Mouse (Mus musculus) fat pad, adult 2 months (tissue): ENCODE results near the gene Hist1h4a.
"Not testable (repeated sequence)": the region's sequence is repeated elsewhere in the genome, so short reads cannot be mapped to it uniquely, and the experiment has no call there.

ENCODE experiments used
- DNase-seq: peaks from one replicate; pipeline ENCODE4 v3.0.0-alpha.2; 2011; ENCODE audit warnings: low read depth, low spot score; ENCODE audit errors: extremely low read depth

The Hist1h4a gene

DNA sequence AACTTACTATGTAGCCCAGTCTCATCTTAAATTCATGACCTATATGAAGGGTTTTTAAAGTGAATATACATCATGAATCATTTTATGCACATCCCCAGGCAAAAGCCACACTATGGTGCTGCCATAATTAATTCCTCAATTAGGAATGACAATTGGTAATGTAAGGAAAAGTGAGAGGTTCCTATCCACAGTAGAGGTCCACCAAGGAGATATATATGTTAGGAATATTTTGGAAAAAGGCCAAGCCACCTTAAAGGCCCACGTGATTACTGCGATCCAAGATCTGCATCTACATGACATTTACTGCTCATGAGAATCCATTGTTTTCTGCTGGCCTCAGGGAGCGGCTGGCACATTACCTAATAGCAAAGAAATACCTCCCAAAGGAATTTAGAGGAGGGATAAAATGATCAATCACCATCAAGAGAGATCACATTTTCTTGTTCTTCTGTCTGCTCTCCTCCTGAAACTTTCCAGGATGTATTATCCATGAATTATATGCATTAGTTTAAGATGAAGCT lies 1.7 kb downstream of the Hist1h4a start:
- no peak for DNase-seq

DNA sequence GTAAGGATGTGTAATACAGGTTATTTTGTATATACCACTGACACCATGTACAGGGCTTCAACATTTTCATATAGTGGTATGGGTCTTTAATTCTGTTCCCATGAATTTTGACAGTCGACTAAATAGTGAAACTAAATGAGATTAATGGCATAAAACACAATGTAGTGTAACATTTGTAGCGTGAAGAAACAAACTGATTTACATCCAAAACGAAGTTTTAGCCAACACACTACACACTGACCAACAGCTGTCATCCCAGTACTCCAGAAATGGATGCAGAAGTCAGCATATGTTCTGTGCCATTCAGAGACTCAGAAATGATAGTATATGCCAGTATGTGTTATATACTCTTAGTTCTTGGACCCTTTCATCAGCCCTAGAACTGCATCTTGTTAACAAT lies 3.1 kb downstream of the Hist1h4a start:
- DNase-seq = no peak

DNA sequence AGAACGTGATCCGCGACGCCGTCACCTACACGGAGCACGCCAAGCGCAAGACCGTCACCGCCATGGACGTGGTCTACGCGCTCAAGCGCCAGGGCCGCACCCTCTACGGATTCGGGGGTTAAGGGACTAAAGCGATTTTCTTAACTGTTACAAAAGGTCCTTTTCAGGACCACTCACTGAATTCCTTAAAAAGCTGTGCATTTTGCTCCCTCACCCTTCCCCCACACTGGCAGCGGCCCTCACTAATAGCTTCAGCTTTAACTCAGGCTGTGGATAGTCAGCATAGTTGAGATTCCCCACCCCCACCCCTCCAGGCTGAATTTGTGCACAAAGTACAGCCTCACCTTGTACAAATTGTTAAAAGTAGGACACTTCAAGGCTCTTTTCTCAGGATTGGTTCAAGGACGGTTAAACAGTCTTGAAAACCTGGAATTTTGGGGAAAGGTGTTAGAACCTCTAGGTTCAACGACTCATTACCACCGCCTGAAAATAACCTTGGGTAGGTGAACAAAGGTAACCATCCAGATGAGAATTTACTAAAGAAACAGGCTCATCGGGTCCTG lies 3.7 kb downstream of the Hist1h4a start:
- no peak for DNase-seq

DNA sequence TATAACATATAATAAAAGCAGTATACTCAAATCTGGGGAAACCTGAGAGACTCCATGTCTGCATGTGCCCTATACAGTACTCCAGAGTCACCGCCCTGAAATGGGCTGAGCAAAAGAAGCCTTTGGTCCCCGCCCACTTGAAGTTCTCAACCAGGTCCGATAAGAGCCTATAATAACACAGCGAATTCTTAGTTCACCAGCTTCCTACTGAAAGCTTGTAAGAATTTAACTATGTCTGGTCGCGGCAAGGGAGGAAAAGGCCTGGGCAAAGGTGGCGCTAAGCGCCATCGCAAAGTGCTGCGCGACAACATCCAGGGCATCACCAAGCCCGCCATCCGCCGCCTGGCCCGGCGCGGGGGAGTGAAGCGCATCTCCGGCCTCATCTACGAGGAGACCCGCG lies 4.2 kb downstream of the Hist1h4a start, which contains the start of gene Hist1h4b:
Gene Hist1h4b, plus strand, starts transcription at position 224 of the 400 bp plus-strand sequence.
- DNase-seq = peak; percentile 74

DNA sequence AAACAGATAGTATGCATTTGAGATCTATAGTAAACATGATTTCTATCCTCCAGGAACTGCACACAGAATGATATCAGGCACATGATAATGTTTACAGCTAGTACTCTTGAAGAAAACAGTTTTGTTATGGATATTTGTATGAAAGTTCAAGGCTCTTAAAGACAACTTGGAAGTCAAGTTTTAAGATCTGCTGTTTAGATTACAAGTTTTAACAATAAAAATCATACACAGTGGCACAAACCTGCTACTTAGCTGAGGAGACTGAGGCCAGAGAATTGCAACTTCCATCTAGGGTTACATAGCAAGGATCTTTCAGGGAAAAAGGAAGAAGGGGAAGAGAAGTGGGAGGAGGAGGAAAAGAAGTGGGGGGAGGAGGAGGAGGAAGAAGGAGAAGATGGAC lies 6.0 kb downstream of the Hist1h4a start:
- DNase-seq = no peak

DNA sequence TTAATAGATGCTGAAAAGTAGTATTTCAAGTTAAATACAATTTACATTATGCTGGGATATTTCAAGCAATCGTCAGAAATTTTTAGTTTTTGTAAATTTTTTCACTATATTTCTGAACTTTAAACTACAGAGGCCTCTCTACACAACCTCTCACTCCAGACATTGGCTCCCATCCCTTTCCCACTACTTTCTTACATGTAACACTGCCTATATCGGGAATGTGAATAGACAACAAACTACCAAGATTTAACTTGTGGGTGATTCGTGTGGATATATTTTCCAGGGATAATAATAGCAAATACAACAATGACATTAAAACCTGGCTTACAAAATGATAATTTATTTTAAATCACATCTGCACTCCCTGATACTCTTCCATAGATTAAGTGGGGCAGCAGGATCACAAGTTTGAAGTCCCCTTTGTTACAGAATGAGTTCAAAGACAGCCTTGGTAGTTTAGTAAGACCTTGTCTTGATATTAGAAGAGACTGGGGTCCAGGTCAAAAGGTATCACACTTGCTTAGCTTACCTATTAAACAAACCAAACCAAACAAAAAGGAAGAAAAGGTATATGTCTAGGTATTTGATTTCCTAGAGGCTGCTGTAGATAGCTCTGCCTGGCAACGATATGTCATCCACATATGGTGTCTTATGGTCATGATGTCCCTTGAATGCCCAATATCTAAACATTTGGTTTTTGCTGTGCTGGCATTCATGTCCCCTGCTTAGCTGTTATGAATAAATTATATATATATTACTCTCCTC lies 7.5 kb downstream of the Hist1h4a start:
- DNase-seq = no peak

DNA sequence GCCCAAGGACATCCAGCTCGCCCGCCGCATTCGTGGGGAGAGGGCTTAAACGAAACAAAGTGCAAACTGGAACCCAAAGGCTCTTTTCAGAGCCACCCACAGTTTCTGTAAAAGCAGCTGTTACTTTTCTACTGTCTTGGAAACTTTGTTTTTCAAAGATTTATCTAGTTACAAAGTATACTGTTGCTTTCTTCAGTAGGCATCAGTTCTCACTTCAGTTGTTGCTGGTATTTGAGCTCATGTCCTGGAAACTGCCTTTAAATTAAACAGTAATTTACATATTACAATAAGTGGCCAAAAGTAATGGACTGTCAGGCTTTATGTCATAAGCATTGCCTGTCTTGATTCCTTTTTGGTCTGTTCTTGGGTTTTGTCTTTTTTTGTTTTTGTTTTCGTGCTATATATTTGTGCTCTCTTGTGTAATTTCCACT lies 8.3 kb downstream of the Hist1h4a start:
- DNase-seq = no peak

DNA sequence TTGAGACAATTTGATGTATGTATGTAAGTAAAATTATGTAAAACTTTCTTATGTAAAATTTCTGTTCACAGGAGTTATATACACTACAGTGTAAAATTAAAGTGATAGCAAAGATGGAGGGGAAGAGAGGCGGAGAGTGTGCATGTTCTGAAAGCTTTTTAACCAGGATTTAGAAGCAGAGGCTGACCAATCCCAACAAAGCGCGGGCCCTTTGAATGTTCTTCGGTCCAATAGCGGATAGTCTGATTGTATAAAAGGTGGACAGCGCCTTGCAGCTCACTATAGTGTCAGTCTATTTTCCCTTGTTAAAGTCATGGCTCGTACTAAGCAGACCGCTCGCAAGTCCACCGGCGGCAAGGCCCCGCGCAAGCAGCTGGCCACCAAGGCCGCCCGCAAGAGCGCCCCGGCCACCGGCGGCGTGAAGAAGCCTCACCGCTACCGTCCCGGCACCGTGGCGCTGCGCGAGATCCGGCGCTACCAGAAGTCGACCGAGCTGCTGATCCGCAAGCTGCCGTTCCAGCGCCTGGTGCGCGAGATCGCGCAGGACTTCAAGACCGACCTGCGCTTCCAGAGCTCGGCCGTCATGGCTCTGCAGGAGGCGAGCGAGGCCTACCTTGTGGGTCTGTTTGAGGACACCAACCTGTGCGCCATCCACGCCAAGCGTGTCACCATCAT lies 8.8 kb downstream of the Hist1h4a start, which contains the start of gene Hist1h3b:
Gene Hist1h3b, plus strand, starts transcription at position 201 of the 675 bp plus-strand sequence.
- DNase-seq = not testable (repeated sequence)

DNA sequence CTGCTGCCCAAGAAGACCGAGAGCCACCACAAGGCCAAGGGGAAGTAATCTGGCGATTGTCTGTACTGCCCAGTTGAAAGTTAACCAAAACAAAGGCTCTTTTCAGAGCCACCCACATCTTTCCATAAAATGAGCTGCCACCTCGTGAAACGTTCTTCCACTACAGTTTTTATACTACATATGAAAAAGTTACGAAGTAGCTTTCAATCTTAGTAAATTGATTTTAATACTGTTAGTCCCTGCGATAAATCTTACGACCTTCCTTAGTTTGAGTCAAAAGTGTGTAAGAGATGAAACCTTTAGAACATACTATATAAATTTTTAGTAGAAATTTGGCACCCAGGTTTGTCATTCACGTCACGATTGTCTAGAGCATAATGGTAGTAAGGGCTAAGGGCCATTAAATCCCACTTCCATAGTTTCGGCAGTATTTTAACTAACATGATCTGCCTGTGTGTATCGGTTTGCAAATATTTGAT lies 9.5 kb downstream of the Hist1h4a start:
- no peak for DNase-seq

DNA sequence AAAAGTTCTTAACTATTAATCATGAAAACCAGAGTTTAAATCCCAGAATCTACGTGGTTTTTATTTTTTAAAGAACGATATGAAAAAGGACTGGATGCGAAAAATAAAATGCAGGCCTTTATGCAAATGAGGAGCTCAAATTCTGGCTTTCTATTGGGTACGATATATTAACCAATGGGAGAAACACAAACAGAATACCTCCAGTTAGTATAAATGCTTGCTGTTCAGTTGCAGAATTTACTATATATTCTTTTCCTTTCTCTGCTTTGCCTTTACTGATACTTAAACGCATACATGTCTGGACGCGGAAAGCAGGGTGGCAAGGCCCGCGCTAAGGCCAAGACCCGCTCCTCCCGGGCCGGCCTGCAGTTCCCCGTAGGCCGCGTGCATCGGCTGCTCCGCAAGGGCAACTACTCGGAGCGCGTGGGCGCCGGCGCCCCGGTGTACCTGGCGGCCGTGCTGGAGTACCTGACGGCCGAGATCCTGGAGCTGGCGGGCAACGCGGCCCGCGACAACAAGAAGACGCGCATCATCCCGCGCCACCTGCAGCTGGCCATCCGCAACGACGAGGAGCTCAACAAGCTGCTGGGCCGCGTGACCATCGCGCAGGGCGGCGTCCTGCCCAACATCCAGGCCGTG lies 10.1 kb downstream of the Hist1h4a start, which contains the start of gene Hist1h2ab:
Gene Hist1h2ab, plus strand, starts transcription at position 288 of the 639 bp plus-strand sequence.
- not testable (repeated sequence) for DNase-seq

DNA sequence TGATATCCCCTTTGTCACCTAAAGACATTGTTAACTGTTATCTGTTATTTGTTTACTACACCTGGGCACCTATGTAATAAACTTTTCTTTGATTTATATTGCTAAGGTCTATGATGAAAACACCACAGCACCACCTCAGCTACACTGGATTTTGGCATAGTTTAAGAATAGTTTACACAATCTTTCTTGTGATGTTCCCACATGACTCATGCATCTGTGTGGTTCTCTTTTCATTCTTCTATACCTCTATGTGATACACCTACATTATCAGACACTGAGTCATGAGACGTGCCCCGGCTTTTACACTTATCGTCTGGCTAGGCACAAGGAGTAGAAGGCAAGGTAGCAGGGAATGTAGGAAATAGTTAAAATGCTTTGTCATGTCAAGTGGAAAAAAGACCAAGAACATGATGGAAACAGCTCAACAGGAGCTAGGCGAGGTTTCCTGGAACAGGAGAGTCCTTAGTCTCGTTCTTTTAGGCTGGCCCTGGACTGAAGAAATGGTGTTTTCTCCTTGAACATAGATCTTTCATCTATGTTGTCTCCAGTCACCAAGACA lies 11.4 kb downstream of the Hist1h4a start:
- no peak for DNase-seq

DNA sequence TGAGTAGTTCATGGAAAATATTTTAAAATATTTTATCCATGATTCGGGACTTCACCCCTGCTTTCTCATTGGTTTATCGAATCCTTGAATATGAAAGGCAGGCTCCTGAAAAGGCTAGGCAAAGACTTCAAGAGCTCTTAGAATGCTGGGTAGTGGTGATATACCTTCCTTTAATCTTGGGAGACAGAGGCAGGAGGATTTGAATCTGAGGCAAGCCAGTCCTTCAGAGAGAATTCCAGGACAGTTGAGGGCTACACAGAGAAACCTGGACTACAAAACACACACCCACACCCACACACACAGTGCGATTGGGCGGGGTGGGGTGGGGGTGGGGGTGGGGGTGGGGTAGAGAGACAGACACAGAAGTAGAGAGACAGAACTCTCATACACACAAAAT lies 13.1 kb downstream of the Hist1h4a start:
- no peak for DNase-seq

DNA sequence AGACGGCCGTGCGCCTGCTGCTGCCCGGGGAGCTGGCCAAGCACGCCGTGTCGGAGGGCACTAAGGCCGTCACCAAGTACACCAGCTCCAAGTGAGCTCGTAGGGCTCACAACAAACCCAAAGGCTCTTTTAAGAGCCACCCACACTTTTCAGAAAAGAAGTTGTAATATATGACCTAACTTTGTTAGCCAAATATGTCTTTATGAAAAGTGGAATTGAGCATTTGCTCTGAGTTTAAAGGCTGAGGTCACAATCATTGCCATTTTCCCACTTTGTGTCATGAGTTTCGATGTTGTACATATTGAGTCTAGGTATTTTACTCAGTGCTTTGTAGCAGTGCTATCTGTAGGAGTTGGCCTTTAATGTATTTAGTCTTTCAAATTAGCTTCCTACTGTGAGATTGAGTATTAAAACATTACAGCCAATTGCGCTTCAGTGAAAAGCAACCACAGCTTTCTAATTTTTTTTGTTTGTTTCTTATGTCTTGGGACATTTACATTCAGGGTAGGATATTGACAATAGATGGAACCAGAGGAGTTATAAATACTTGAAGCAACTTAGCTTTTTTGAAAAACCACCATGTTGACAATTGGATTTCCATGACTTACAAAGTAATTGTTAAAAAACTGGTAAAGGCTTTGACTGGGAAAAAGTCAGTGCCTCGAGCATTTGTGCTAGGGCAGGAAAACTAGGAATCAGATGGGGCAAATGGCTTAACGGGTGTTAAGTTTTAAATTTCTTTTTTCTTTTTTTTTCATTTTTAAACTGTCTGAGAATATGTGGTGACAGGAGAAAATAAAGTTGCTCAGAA lies 13.7 kb downstream of the Hist1h4a start:
- DNase-seq = no peak

DNA sequence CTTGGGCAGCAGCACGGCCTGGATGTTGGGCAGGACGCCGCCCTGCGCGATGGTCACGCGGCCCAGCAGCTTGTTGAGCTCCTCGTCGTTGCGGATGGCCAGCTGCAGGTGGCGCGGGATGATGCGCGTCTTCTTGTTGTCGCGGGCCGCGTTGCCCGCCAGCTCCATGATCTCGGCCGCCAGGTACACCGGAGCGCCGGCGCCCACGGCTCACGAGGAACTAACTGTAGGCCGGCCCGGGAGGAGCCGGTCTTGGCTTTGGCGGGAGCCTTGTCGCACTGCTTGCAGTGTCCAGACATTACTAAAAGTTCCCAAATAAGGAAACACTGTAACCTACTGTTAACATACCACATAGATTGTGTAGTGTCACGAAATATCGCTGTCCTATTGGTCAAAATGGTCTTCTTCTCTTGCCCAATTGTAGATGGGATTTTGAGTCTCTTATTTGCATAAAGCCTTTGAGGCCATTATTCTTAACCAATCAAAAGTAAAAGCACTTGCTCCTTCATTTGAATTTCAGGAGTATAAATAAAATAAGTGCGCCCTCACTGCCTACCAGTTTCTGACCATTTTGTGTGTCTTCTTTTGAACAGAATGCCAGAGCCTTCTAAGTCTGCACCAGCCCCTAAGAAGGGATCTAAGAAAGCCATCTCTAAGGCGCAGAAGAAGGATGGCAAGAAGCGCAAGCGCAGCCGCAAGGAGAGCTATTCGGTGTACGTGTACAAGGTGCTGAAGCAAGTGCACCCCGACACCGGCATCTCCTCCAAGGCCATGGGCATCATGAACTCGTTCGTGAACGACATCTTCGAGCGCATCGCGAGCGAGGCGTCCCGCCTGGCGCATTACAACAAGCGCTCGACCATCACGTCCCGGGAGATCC lies 14.6 kb downstream of the Hist1h4a start, which contains the start of gene Hist1h2bb:
Gene Hist1h2bb, plus strand, starts transcription at position 534 of the 880 bp plus-strand sequence.
- not testable (repeated sequence) for DNase-seq

DNA sequence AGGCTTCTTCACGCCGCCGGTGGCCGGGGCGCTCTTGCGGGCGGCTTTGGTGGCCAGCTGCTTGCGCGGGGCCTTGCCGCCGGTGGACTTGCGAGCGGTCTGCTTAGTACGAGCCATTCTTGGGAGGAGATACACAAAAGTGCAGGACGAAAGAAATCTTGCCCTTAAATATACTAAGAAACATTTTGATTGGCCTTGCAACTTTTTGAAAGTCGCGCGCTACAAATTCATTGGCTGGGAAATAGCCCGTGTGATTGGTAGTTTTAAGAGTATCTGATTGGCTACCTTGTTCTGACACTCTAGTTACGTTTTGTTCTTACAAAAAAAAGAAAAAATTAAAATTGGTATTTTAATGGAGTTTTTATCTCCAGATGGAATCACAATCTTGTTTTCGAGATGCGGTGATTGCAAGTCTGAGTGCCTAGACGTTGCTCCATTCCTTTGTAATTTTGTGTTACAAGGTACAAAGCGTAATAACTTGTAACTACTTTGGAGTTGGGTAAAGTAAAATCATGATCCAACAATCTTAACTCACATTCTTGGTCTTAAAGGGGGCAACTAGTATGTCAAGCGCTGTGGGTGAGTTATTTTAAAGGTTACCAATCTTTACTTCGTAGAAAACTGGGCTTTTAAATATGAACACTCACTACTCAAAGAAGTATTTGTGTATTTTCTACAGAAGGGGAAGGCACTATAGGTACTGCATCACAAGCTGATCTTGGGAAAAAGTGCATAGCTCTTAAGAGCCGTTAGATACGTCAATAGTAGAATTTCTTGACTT lies 15.5 kb downstream of the Hist1h4a start, which contains the start of gene Hist1h3c:
Gene Hist1h3c, minus strand, starts transcription at position 222 of the 781 bp plus-strand sequence.
- no peak for DNase-seq

DNA sequence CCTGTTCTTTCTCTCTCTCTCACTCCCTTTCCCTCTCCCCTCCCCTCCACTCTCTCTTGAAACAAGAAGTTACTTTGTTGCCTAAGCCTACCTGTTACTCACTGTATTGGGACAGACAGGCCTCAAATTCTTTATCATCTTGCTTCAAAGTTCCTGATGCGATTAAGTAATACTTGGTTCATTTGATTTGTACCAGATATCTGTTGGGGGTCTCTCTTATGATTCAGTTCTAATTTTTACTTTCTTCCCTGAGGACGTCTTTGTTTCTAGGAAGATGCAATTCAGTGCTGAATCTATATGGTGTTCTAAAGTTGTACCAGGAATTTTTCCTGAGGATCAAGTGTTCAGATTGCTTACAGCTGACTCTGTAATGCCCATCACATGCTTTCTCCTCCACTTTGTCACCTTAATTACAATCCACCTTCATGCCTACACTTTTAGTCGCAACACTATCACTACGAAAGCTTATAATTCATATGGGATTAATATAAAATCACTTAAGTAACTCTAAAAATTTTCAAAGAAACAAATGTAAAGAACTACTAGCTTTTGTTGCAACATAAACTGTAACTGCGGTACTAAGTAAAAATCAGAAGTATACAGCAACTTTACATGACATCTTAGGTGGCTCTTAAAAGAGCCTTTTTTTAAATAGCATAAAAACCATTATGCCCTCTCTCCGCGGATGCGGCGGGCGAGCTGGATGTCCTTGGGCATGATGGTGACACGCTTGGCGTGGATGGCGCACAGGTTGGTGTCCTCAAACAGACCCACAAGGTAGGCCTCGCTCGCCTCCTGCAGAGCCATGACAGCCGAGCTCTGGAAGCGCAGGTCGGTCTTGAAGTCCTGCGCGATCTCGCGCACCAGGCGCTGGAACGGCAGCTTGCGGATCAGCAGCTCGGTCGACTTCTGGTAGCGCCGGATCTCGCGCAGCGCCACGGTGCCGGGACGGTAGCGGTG lies 16.3 kb downstream of the Hist1h4a start:
- no peak for DNase-seq

DNA sequence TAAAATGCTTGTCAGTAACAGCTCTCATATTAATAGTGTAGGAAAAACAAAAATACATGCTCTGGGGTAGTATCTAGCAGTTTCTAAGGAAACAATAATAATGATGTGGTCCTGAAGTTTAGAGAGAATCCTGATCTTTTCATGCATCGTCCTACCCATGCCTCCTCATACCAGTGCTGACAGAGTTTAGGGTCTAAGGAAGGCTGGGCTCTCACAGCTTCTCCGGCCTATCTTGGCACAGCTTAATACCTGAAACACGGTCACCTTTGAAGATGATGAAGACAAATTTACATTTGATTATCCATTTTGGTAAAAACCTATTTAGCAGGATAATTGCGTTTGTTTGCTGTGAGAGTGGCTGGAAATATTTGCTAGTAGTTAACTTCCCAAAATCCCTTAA lies 17.1 kb downstream of the Hist1h4a start:
- DNase-seq = no peak
